Mouse (Mus musculus): ENCODE measurements around the gene Eva1b.
A peak's percentile ranks its signal among the peaks of the same experiment; 100 is the strongest.

- TF ChIP-seq CTCF (IDR thresholded peaks at IDR 0.05) (no peak), EP300 (IDR thresholded peaks at IDR 0.05) (peak; percentile 61)
These were observed 37.8 kb upstream of the Eva1b start for GRCm38 (mm10) chr4:126109613-126110373.

Data from lung, postnatal 0 days (tissue).